Mouse (Mus musculus) intestine, postnatal 0 days (tissue): ENCODE measurements around the gene Pfn4. TPM values are rescaled to one million over a fixed set of nuclear protein-coding genes. Genes with fewer than 3 reads are reported as not detected.
"Not testable (repeated sequence)": the region's sequence is repeated elsewhere in the genome, so short reads cannot be mapped to it uniquely, and the experiment has no call there.

Source experiments
- ATAC-seq: fragments of 200-750 bp; cut with Nextera tagmentation; 2 replicates; pipeline ENCODE4 v1.8.0; 2017; ENCODE audit warnings: mild to moderate bottlenecking, moderate TSS enrichment, moderate library complexity
- H3K27ac ChIP-seq: fragments of 300-500 bp; sonication (generic); 2 replicates; pipeline ENCODE4 v1.5.1; 2014; ENCODE audit warnings: mild to moderate bottlenecking, low read depth, low read length, moderate library complexity
- H3K27me3 ChIP-seq: fragments of 300-500 bp; sonication (generic); replicated peaks from 2 replicates; pipeline ENCODE4 v1.6.1; 2014; ENCODE audit warnings: low read length, mixed read lengths; ENCODE audit not compliant: control insufficient read depth, insufficient read depth
- H3K36me3 ChIP-seq: fragments of 300-500 bp; sonication (generic); 2 replicates; pipeline ENCODE4 v1.6.1; 2014; ENCODE audit warnings: mild to moderate bottlenecking, moderate library complexity; ENCODE audit not compliant: control insufficient read depth, insufficient read depth
- H3K4me1 ChIP-seq: fragments of 300-500 bp; sonication (generic); replicated peaks from 2 replicates; pipeline ENCODE4 v1.6.1; 2014; ENCODE audit warnings: antibody characterized with exemption, low read length, mixed read lengths; ENCODE audit not compliant: control insufficient read depth, insufficient read depth
- H3K4me2 ChIP-seq: fragments of 300-500 bp; sonication (generic); replicated peaks from 2 replicates; pipeline ENCODE4 v1.6.1; 2014; ENCODE audit warnings: low read depth, mild to moderate bottlenecking, moderate library complexity
- H3K4me3 ChIP-seq: fragments of 300-500 bp; sonication (generic); 2 replicates; pipeline ENCODE4 v1.5.1; 2014; ENCODE audit warnings: low read depth, low read length
- H3K9ac ChIP-seq: fragments of 300-500 bp; sonication (generic); 2 replicates; pipeline ENCODE4 v1.6.1; 2014; ENCODE audit warnings: mild to moderate bottlenecking, low read depth, low read length
- H3K9me3 ChIP-seq: fragments of 300-500 bp; sonication (generic); 2 replicates; pipeline ENCODE4 v1.6.1; 2016; ENCODE audit warnings: mixed run types; ENCODE audit not compliant: control insufficient read depth
- CTCF ChIP-seq: sonication (generic); IDR thresholded peaks from 2 replicates; pipeline ENCODE4 v1.5.1; 2016; ENCODE audit warnings: low read depth, mild to moderate bottlenecking, control low read depth, antibody characterized with exemption, moderate library complexity
- WGBS: fragments of 180-500 bp; shearing (Covaris S2); extraction: QIAGEN DNeasy Blood & Tissue Kit; methylation state at CpG from one replicate; pipeline ENCODE4 v1.1.7; 2014; 5-methylcytosine and 5-hydroxymethylcytosine counted together
- polyA plus RNA-seq: library from polyadenylated mRNA; unstranded; fragments of >200 nt; fragmentation: Nextera tagmentation; extraction: Ambion mirVana; gene quantifications from 2 replicates; pipeline ENCODE4 v1.2.1, GENCODE M21; 2015

The Pfn4 gene
- polyA plus RNA-seq, 1 experiment from 2014 or later: 1.0 TPM

DNA sequence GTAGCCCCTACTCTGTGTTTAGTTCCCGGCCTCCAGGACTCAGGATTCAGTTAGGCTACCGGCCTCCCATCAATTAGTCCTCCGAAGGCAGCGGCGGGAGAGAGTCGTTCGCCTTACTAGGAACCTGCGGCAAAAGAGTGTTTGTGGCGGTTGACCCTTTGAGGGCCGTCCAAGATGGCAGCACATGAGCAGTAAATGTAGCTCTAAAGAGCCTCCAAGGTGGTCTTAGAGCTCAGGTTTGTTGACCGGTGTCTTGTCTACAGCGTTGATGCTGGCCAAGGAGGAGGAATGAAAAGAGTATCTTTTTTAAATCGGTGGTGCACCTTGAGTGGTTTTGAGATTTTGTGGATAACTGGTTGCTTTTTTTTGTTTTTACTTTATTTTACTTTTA, 506 bp downstream of the Pfn4 start:
- no peaks in the 10 kb centered on the region for H3K4me1 ChIP-seq
- no peaks in the 10 kb centered on the region for H3K36me3 ChIP-seq
- H3K9me3 ChIP-seq: no peaks in the 10 kb centered on the region
- peak overlapping the region; percentile 52; the same call in 1 of the 2 replicates for H3K9ac ChIP-seq
- TF ChIP-seq CTCF: no peak
- 19% methylated on average over 13 of the region's 13 CpGs for WGBS
- H3K27ac ChIP-seq: no peak overlapping the region
- H3K4me3 ChIP-seq: peak overlapping the region; percentile 58
- no peaks in the 10 kb centered on the region for H3K27me3 ChIP-seq
- peak; percentile 12; the same call in 1 of the 2 replicates for ATAC-seq
- H3K4me2 ChIP-seq: peak overlapping the region; percentile 72

DNA sequence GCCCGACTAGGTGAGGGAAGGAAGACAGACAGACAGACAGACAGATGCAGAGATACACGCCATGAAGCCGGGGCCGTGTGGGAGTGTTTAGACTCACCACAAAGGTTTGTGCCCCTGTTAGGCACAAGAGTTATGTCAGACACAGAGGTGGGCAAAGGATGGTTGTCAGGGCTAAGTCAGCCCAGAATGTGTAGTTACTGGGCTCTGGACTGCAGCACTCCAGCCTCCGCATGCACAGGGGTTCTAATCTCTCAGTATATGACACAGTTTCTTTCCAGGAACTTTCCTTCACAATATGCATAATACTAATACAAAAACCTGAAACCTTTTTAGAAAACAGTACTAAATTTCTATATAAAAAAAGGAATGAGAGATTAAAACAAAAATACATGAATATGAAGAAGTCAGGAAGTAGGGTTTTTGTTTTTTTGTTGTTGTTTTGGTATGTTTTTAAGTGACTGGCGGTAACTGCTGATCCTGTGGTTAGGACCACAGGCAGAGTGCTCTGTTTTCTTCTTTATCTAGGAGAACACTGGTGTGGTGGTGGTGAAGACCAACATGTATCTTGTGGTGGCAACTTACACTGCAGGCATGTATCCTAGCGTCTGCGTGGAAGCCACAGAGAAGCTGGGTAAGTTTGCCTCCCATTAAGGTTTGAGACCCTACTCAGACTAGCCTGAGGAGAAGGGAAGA, 6.2 kb downstream of the Pfn4 start:
- Histone ChIP-seq H3K4me2 (no peak overlapping the region), H3K27ac (no peak overlapping the region), H3K27me3 (no peaks in the 10 kb centered on the region), H3K4me1 (no peaks in the 10 kb centered on the region), H3K4me3 (no peak overlapping the region), H3K9ac (no peak overlapping the region), H3K9me3 (no peaks in the 10 kb centered on the region), H3K36me3 (no peaks in the 10 kb centered on the region)
- TF ChIP-seq CTCF: no peak
- 91% methylated on average over 8 of the region's 8 CpGs for WGBS
- no peak for ATAC-seq

DNA sequence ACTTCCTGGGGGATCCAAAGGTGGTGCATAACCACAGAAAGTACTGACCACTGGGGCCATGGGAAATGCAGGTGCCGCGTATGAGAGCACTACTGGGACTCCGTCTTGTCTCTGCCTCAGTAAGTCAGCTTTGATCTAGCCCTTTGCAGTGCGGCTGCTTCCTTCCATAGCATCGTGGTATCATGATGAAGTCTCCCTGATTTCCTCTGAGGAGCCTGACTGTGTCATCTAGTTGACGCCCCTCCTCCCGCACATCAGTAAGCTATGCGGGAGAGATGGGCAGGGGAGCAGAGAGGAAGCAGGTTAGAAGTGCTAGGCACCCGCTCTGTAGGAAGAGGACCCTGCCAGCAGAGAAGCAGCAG, 6.7 kb downstream of the Pfn4 start:
- H3K9me3 ChIP-seq: no peaks in the 10 kb centered on the region
- no peak for ATAC-seq
- no peak overlapping the region for H3K27ac ChIP-seq
- no peak overlapping the region for H3K4me3 ChIP-seq
- no peak for TF ChIP-seq CTCF
- no peaks in the 10 kb centered on the region for H3K36me3 ChIP-seq
- no peaks in the 10 kb centered on the region for H3K27me3 ChIP-seq
- H3K9ac ChIP-seq: no peak overlapping the region
- no peak overlapping the region for H3K4me2 ChIP-seq
- 74% methylated on average over 9 of the region's 9 CpGs for WGBS
- no peaks in the 10 kb centered on the region for H3K4me1 ChIP-seq

DNA sequence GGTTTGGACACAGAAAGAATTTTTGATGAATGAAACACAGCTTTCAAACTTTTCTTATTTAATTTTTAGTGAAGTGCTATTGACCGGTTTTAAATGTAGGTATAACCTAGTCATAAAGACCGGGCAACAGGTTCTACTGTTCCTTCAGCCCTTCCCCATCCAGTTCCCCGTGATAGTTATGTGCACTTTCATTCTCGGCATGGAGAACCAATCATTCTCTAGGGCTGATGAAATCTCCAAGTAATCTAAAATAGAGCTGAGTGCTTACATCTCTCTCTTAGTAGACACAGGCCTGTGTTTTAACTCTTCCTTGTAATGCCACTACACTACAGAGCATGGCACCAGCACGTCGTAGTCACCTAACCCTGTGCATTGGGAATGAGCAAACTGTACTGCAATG, 8.9 kb downstream of the Pfn4 start:
- TF ChIP-seq CTCF: no peak
- Histone ChIP-seq H3K27ac (no peak overlapping the region), H3K9ac (no peak overlapping the region), H3K4me3 (no peak overlapping the region), H3K4me1 (no peaks in the 10 kb centered on the region), H3K9me3 (no peaks in the 10 kb centered on the region), H3K4me2 (no peak overlapping the region), H3K36me3 (no peaks in the 10 kb centered on the region), H3K27me3 (no peaks in the 10 kb centered on the region)
- ATAC-seq: no peak
- WGBS: 83% methylated on average over 6 of the region's 6 CpGs

DNA sequence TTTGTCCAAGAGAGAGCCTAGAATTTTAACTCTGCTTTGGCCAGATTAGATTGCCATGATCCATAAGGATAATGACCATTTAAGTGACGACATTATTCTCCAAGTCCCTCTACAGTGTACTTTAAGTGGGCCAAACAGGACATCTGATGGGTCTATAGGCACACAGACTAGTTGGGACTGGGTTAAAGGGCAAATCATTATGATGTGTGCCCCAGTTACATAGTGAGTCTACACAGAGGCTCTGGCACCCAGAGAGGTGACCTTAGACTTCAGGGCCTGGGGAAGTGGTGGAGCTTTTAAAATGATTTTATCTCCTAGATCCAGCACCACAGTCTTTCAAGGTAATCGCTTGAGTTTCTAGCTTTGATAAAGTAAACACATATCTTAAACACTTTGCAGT, 11.4 kb downstream of the Pfn4 start:
- Histone ChIP-seq H3K4me3 (no peak overlapping the region), H3K9ac (no peak overlapping the region), H3K27ac (no peak overlapping the region), H3K4me2 (no peak overlapping the region), H3K36me3 (no peaks in the 10 kb centered on the region), H3K9me3 (no peaks in the 10 kb centered on the region), H3K27me3 (no peaks in the 10 kb centered on the region), H3K4me1 (no peaks in the 10 kb centered on the region)
- no peak for TF ChIP-seq CTCF
- 63% methylated on average over 2 of the region's 2 CpGs for WGBS
- ATAC-seq: no peak

DNA sequence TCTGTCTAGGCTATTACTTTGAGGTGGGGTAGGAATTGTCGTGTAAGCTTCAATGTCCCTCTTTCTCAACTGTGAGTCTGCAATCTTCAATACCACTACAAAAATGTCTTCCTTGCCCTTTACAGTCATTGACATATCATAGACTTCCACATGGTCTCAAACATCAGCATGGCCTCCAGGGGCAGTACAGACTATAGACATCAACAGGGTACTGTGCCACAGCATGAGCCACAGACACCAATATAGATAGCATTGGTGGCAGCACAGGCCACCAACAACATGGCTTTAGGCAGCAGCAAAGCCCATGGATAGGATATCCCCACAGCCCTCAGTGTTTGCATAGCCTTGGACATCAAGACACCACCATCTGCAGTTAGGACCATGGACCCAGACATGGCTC, 12.4 kb downstream of the Pfn4 start:
- peak; percentile 42 for TF ChIP-seq CTCF
- ATAC-seq: no peak
- Histone ChIP-seq H3K4me1 (no peaks in the 10 kb centered on the region), H3K27me3 (no peaks in the 10 kb centered on the region), H3K9me3 (no peaks in the 10 kb centered on the region), H3K36me3 (no peaks in the 10 kb centered on the region), H3K9ac (no peak overlapping the region), H3K4me3 (no peak overlapping the region), H3K4me2 (no peak overlapping the region), H3K27ac (no peak overlapping the region)
- 81% methylated on average over 1 of the region's 1 CpGs for WGBS

DNA sequence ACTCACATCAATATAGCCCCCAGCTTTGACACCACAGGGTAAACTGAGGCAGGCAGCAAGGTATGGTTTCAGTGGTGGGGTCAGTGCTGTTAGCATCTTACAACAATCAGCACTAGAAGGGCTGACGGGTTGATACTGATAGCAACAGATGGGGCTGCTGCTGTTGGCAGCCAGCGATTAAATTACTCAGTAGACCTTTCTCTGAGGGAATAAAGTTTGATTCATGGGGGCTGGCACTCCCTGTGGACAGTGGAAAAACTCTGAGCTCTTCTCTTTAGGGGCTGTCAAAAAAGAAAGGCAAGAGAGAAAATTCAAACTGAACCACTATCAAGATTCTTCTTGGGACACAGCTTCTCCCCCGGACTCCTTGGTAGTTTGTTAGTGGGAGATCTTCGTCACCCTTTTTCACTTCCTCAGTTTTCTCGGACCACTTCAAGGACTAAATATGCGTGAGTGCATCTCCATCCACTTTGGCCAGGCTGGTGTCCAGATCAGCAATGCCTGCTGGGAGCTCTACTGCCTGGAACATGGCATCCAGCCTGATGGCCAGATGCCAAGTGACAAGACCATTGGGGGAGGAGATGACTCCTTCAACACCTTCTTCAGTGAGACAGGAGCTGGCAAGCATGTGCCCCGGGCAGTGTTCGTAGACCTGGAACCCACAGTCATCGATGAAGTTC, 13.0 kb downstream of the Pfn4 start:
- not testable (repeated sequence) for ATAC-seq
- WGBS: 86% methylated on average over 8 of the region's 9 CpGs

More for the DNA sequence above, 13.0 kb downstream of the Pfn4 start:
- H3K4me2 ChIP-seq, H3K9me3 ChIP-seq, H3K4me1 ChIP-seq, H3K27me3 ChIP-seq, H3K4me3 ChIP-seq, H3K9ac ChIP-seq, H3K36me3 ChIP-seq, H3K27ac ChIP-seq: not testable (repeated sequence)
